Mouse (Mus musculus) MEL (cell line): Measurements from ENCODE around the gene Ube2e1. TPM values are rescaled to one million over a fixed set of nuclear protein-coding genes. Genes with fewer than 3 reads are reported as not detected.
A peak's percentile ranks its signal among the peaks of the same experiment; 100 is the strongest.

Experiments used
- DNase-seq: peaks from one replicate; pipeline ENCODE4 v3.0.0; 2011; ENCODE audit warnings: low read depth, low spot score
- H3K27ac ChIP-seq: 2 replicates; pipeline ENCODE4 v1.5.1; 2012; ENCODE audit warnings: low read depth, mild to moderate bottlenecking, control low read depth, low read length, moderate library complexity; ENCODE audit not compliant: control insufficient read depth
- H3K27me3 ChIP-seq, 2 experiments: fragments of 150-350 bp in 1 of 2; sonication (generic) in 1 of 2; 2 replicates each; pipeline ENCODE4 v1.6.1; 2012; ENCODE audit warnings: low read length in 2 of 2, mild to moderate bottlenecking in 2 of 2, improper control_type of control experiment in 1 of 2, moderate library complexity in 1 of 2; ENCODE audit not compliant: insufficient read depth in 2 of 2, control insufficient read depth in 1 of 2
- H3K36me3 ChIP-seq, 2 experiments: 2 replicates each; pipeline ENCODE4 v1.6.1; 2012 to 2014; ENCODE audit warnings: low read length in 2 of 2, improper control_type of control experiment in 1 of 2, inconsistent platforms in 1 of 2, mild to moderate bottlenecking in 1 of 2; ENCODE audit not compliant: insufficient read depth in 2 of 2, control insufficient read depth in 1 of 2
- H3K4me1 ChIP-seq, 2 experiments: fragments of 150-350 bp in 1 of 2; sonication (generic) in 1 of 2; 2 replicates each; pipeline ENCODE4 v1.6.1; 2012; ENCODE audit warnings: low read length in 2 of 2, improper control_type of control experiment in 1 of 2, mild to moderate bottlenecking in 1 of 2; ENCODE audit not compliant: insufficient read depth in 2 of 2, control insufficient read depth in 1 of 2
- H3K4me3 ChIP-seq, 2 experiments: fragments of 150-350 bp in 1 of 2; sonication (generic) in 1 of 2; 2 replicates each; pipeline ENCODE4 v1.5.1; 2012; ENCODE audit warnings: low read depth in 2 of 2, low read length in 2 of 2, mild to moderate bottlenecking in 2 of 2, moderate library complexity in 2 of 2, control low read depth in 1 of 2, improper control_type of control experiment in 1 of 2; ENCODE audit not compliant: control insufficient read depth in 1 of 2, insufficient read depth in 1 of 2
- H3K79me2 ChIP-seq: 2 replicates; pipeline ENCODE4 v1.6.1; 2012; ENCODE audit warnings: mild to moderate bottlenecking, low read length, moderate library complexity; ENCODE audit not compliant: control insufficient read depth, poor library complexity, insufficient read depth
- H3K9ac ChIP-seq: 2 replicates; pipeline ENCODE4 v1.6.1; 2012; ENCODE audit warnings: low read depth, mild to moderate bottlenecking, control low read depth, low read length, moderate library complexity; ENCODE audit not compliant: control insufficient read depth, poor library complexity, severe bottlenecking
- H3K9me3 ChIP-seq: fragments of 150-350 bp; sonication (generic); replicated peaks from 2 replicates; pipeline ENCODE4 v1.6.1; 2012; ENCODE audit warnings: mild to moderate bottlenecking, low read length, improper control_type of control experiment, moderate library complexity; ENCODE audit not compliant: insufficient read depth
- CTCF ChIP-seq, 3 experiments: IDR thresholded peaks in 2 of 3; conservative IDR thresholded peaks in 1 of 3; 2 replicates each; pipeline ENCODE4 v1.5.1; 2011 to 2012; ENCODE audit warnings: low read length in 3 of 3, low read depth in 2 of 3, mild to moderate bottlenecking in 2 of 3, improper control_type of control experiment in 1 of 3, inconsistent platforms in 1 of 3, mixed read lengths in 1 of 3, moderate library complexity in 1 of 3; ENCODE audit not compliant: control insufficient read depth in 1 of 3, insufficient read depth in 1 of 3, poor library complexity in 1 of 3, severe bottlenecking in 1 of 3
- ETS1 ChIP-seq: IDR thresholded peaks from 2 replicates; pipeline ENCODE4 v1.6.1; 2012; ENCODE audit warnings: low read depth, mild to moderate bottlenecking, inconsistent platforms, low read length, improper control_type of control experiment, moderate library complexity
- GATA1 ChIP-seq: IDR thresholded peaks from 2 replicates; pipeline ENCODE4 v1.6.1; 2011; ENCODE audit warnings: low read depth, low read length, improper control_type of control experiment
- HCFC1 ChIP-seq: IDR thresholded peaks from 2 replicates; pipeline ENCODE4 v1.6.1; 2012; ENCODE audit warnings: low read depth, mild to moderate bottlenecking, inconsistent platforms, low read length, improper control_type of control experiment, moderate library complexity
- JUND ChIP-seq: IDR thresholded peaks from 2 replicates; pipeline ENCODE4 v1.6.1; 2011; ENCODE audit warnings: low read depth, mild to moderate bottlenecking, improper control_type of control experiment, low read length
- MAX ChIP-seq: IDR thresholded peaks from 2 replicates; pipeline ENCODE4 v1.6.1; 2011; ENCODE audit warnings: low read length, improper control_type of control experiment
- MEF2A ChIP-seq: IDR thresholded peaks from 2 replicates; pipeline ENCODE4 v1.6.1; 2014; ENCODE audit warnings: low read depth, mild to moderate bottlenecking, inconsistent platforms, low read length, improper control_type of control experiment; ENCODE audit not compliant: poor library complexity, insufficient replicate concordance, severe bottlenecking; ENCODE audit errors: extremely low read depth
- MXI1 ChIP-seq: IDR thresholded peaks from 2 replicates; pipeline ENCODE4 v1.6.1; 2011; ENCODE audit warnings: mild to moderate bottlenecking, low read depth, low read length, improper control_type of control experiment
- MYB ChIP-seq: IDR thresholded peaks from 2 replicates; pipeline ENCODE4 v1.6.1; 2011; ENCODE audit warnings: mild to moderate bottlenecking, low read depth, low read length, improper control_type of control experiment
- MYC ChIP-seq: IDR thresholded peaks from 2 replicates; pipeline ENCODE4 v1.6.1; 2011; ENCODE audit warnings: low read depth, mild to moderate bottlenecking, low read length, improper control_type of control experiment, moderate library complexity
- SIN3A ChIP-seq: IDR thresholded peaks from 2 replicates; pipeline ENCODE4 v1.6.1; 2012; ENCODE audit warnings: low read length, improper control_type of control experiment, inconsistent platforms
- SMC3 ChIP-seq: IDR thresholded peaks from 2 replicates; pipeline ENCODE4 v1.6.1; 2011; ENCODE audit warnings: low read depth, low read length, improper control_type of control experiment
- TBP ChIP-seq: IDR thresholded peaks from 2 replicates; pipeline ENCODE4 v1.8.0; 2011; ENCODE audit warnings: low read depth, low read length, improper control_type of control experiment
- ZMIZ1 ChIP-seq: IDR thresholded peaks from 2 replicates; pipeline ENCODE4 v1.6.1; 2012; ENCODE audit warnings: low read depth, mild to moderate bottlenecking, inconsistent platforms, low read length, improper control_type of control experiment, moderate library complexity
- ZNF384 ChIP-seq: IDR thresholded peaks from 2 replicates; pipeline ENCODE4 v1.6.1; 2012; ENCODE audit warnings: low read depth, mild to moderate bottlenecking, inconsistent platforms, low read length, improper control_type of control experiment
- polyA plus RNA-seq, 2 experiments: library from polyadenylated mRNA; stranded (reverse) in 1 of 2; unstranded in 1 of 2; fragments of >175 nt in 1 of 2; fragments of >200 nt in 1 of 2; gene quantifications; 2 replicates each; pipeline versions ENCODE4 v1.2.1 to v1.2.4; 2012; ENCODE audit warnings: low replicate concordance in 2 of 2, low read depth in 1 of 2; ENCODE audit not compliant: insufficient read length in 2 of 2, insufficient read depth in 1 of 2, missing spikeins in 1 of 2
- total RNA-seq: library from RNA; depleted of rRNA; stranded (reverse); fragments of 300-350 nt; gene quantifications from 2 replicates; pipeline ENCODE4 v1.2.3, GENCODE M21; 2012

Ube2e1 gene
- total and polyA plus RNA-seq, 3 experiments: 43.0 to 246 (median 240) TPM

DNA sequence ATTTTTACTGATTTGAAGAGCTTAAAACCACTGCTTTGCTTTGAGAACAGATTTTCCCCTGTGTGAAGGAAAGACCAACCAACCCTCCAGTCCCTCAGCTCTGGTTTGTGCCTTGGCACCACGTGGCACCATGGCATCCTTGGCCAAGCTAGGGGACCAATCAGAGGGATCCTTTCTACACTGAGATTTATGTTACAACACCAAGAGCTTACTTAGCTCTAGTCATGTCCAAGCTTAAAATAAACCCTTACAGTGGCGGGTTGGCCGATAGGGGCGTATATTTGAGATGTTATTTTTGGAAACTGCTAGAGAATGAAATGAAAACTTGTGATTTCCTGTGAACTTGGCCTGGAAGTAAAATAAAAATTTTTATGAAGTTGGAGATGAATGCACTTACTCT is 11.9 kb upstream of the Ube2e1 start:
- Histone ChIP-seq H3K27me3 (no peaks in the 10 kb centered on the region; a peak in 1 of 4 replicates), H3K4me1 (no peaks in the 10 kb centered on the region; a peak in 1 of 4 replicates), H3K9me3 (no peaks in the 10 kb centered on the region), H3K79me2 (no peaks in the 10 kb centered on the region), H3K4me3 (no peak overlapping the region), H3K36me3 (no peaks in the 10 kb centered on the region), H3K9ac (no peak overlapping the region), H3K27ac (no peak overlapping the region)
- DNase-seq: no peak
- no peak for TF ChIP-seq SIN3A
- no peak for TF ChIP-seq MAX
- TF ChIP-seq SMC3: no peak
- no peak for TF ChIP-seq ZNF384
- no peak for TF ChIP-seq MYC
- no peak for TF ChIP-seq GATA1
- no peak for TF ChIP-seq JUND
- TF ChIP-seq ETS1: no peak
- TF ChIP-seq HCFC1: no peak
- TF ChIP-seq MXI1: no peak
- no peak for TF ChIP-seq ZMIZ1
- TF ChIP-seq MYB: no peak
- no peak for TF ChIP-seq TBP

DNA sequence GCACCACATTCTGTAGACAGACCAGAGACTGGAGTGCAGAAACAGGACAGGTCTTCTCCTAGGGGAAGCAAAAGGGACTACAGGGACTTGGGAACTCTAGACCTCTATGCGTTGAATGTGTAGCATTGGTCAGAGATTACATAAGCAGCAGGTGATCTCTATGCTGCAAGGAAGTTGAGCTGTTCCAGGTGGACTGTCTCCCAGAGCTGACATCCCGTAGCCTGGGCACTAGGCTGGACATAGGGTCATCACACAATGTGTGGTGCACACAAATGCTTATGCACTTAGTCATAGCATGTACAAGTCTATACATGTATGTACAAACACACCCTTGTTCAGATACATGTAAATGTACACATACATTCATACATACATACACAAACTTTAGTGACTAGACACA is 11.1 kb upstream of the Ube2e1 start:
- no peak for DNase-seq
- peaks cover 0 to 4% of the 10 kb centered on the region in 2 experiments; a peak in 2 of 4 replicates for H3K4me1 ChIP-seq
- no peaks in the 10 kb centered on the region for H3K9me3 ChIP-seq
- H3K79me2 ChIP-seq: no peaks in the 10 kb centered on the region
- no peak overlapping the region for H3K4me3 ChIP-seq
- peaks cover 0 to 2% of the 10 kb centered on the region in 2 experiments; a peak in 1 of 4 replicates for H3K36me3 ChIP-seq
- TF ChIP-seq CTCF (IDR thresholded peaks at IDR 0.05 in 2 of 3, conservative IDR thresholded peaks at IDR 0.05 in 1 of 3; ENCODE audit: control insufficient read depth in 1 of 3, insufficient read depth in 1 of 3, low read depth in 2 of 3, low read length in 3 of 3, poor library complexity in 1 of 3, severe bottlenecking in 1 of 3) (0 out of 6 replicates have a peak, but pooled peaks of 1 of the 3 experiments have one; percentile 10), ETS1 (no peak)
- H3K27me3 ChIP-seq: no peaks in the 10 kb centered on the region; a peak in 1 of 4 replicates
- no peak overlapping the region for H3K27ac ChIP-seq
- no peak overlapping the region for H3K9ac ChIP-seq

DNA sequence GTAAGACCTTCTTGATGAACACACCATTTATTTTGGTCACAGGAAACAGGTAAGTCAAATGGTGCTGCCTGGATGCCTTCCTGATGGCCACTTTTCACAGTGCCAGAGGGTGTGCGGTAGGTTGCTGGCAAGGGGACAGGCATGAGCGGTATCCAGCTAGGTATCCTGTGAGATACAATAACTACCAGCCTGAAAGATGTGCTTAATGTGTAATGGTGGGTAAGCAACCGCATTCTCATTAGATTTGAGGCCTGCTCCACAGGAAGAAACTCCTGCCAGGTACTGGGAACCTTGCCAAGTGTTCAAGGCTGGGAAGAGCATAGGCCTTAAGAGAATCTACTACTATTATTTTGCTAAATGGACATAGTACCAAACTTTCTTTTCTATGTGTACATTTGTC is 9.4 kb upstream of the Ube2e1 start:
- no peak for TF ChIP-seq MEF2A
- Histone ChIP-seq H3K27ac (no peak overlapping the region), H3K36me3 (peaks cover 0 to 2% of the 10 kb centered on the region in 2 experiments; a peak in 1 of 4 replicates), H3K27me3 (no peaks in the 10 kb centered on the region; a peak in 1 of 4 replicates), H3K79me2 (no peaks in the 10 kb centered on the region), H3K9me3 (no peaks in the 10 kb centered on the region), H3K4me1 (peaks cover 0 to 4% of the 10 kb centered on the region in 2 experiments; a peak in 2 of 4 replicates), H3K9ac (no peak overlapping the region), H3K4me3 (no peak overlapping the region)
- DNase-seq: no peak
